Mouse (Mus musculus): ENCODE measurements around the gene Ggn. TPM values are rescaled to one million over a fixed set of nuclear protein-coding genes. Genes with fewer than 3 reads are reported as not detected.

The Ggn gene
- polyA plus RNA-seq, 1 experiment from 2014 or later, result 0.75 TPM

Other genes starting within 250 kb of the Ggn start
- 150 and 155 TPM in 2 replicates for gene Actn4, start 207.9 kb upstream of the Ggn start, polyA plus RNA-seq (2015; fragmentation: Nextera tagmentation; extraction: Ambion mirVana)
- 296 and 297 TPM in 2 replicates for gene Eif3k, start 188.3 kb upstream of the Ggn start, polyA plus RNA-seq (2015; fragmentation: Nextera tagmentation; extraction: Ambion mirVana)
- 6.7 and 10.0 TPM in 2 replicates for gene Map4k1, start 188.2 kb upstream of the Ggn start, polyA plus RNA-seq (2015; fragmentation: Nextera tagmentation; extraction: Ambion mirVana)
- gene Ryr1, start 45.0 kb upstream of the Ggn start, polyA plus RNA-seq (2015; fragmentation: Nextera tagmentation; extraction: Ambion mirVana), result 16.1 and 19.7 TPM in 2 replicates
- gene Rasgrp4, start 35.4 kb upstream of the Ggn start, polyA plus RNA-seq (2015; fragmentation: Nextera tagmentation; extraction: Ambion mirVana), result 0.57 and 1.0 TPM in 2 replicates
- gene Fam98c, start 14.0 kb upstream of the Ggn start, polyA plus RNA-seq (2015; fragmentation: Nextera tagmentation; extraction: Ambion mirVana), result 19.8 and 21.9 TPM in 2 replicates
- 6.0 and 7.5 TPM in 2 replicates for gene Spred3, start 201 bp downstream of the Ggn start, polyA plus RNA-seq (2015; fragmentation: Nextera tagmentation; extraction: Ambion mirVana)
- gene Psmd8, start 10.5 kb downstream of the Ggn start, polyA plus RNA-seq (2015; fragmentation: Nextera tagmentation; extraction: Ambion mirVana), result 267 and 277 TPM in 2 replicates
- 1.3 and 2.5 TPM in 2 replicates for gene Catsperg1, start 43.8 kb downstream of the Ggn start, polyA plus RNA-seq (2015; fragmentation: Nextera tagmentation; extraction: Ambion mirVana)
- 0.61 and 1.1 TPM in 2 replicates for gene Kcnk6, start 62.3 kb downstream of the Ggn start, polyA plus RNA-seq (2015; fragmentation: Nextera tagmentation; extraction: Ambion mirVana)
- 76.3 and 81.0 TPM in 2 replicates for gene Yif1b, start 68.1 kb downstream of the Ggn start, polyA plus RNA-seq (2015; fragmentation: Nextera tagmentation; extraction: Ambion mirVana)
- gene 2200002D01Rik, start 78.3 kb downstream of the Ggn start, polyA plus RNA-seq (2015; fragmentation: Nextera tagmentation; extraction: Ambion mirVana), result 0.65 and 1.5 TPM in 2 replicates
- 39.9 and 50.9 TPM in 2 replicates for gene Spint2, start 111.7 kb downstream of the Ggn start, polyA plus RNA-seq (2015; fragmentation: Nextera tagmentation; extraction: Ambion mirVana)
- 4.3 and 6.1 TPM in 2 replicates for gene Ppp1r14a, start 119.1 kb downstream of the Ggn start, polyA plus RNA-seq (2015; fragmentation: Nextera tagmentation; extraction: Ambion mirVana)
- gene Dpf1, start 133.7 kb downstream of the Ggn start, polyA plus RNA-seq (2015; fragmentation: Nextera tagmentation; extraction: Ambion mirVana), result 259 and 270 TPM in 2 replicates